Mouse (Mus musculus) lung, postnatal 0 days (tissue): Measurements from ENCODE around the gene Hoxa7. TPM values are rescaled to one million over a fixed set of nuclear protein-coding genes. Genes with fewer than 3 reads are reported as not detected.

Experiments
- ATAC-seq: fragments of 200-750 bp; cut with Nextera tagmentation; 2 replicates; pipeline ENCODE4 v1.8.0; 2017; ENCODE audit warnings: moderate library complexity
- DNase-seq: peaks from one replicate; pipeline ENCODE4 v3.0.0-alpha.2; 2016; ENCODE audit warnings: low spot score
- H3K27ac ChIP-seq: fragments of 300-500 bp; sonication (generic); 2 replicates; pipeline ENCODE4 v1.5.1; 2014; ENCODE audit warnings: antibody characterized with exemption, mild to moderate bottlenecking, low read length, mixed read lengths
- H3K27me3 ChIP-seq: fragments of 300-500 bp; sonication (generic); replicated peaks from 2 replicates; pipeline ENCODE4 v1.6.1; 2014; ENCODE audit warnings: low read length, mixed read lengths; ENCODE audit not compliant: insufficient read depth
- H3K36me3 ChIP-seq: fragments of 300-500 bp; sonication (generic); 2 replicates; pipeline ENCODE4 v1.6.1; 2014; ENCODE audit warnings: low read length, mixed read lengths; ENCODE audit not compliant: insufficient read depth
- H3K4me1 ChIP-seq: fragments of 300-500 bp; sonication (generic); 2 replicates; pipeline ENCODE4 v1.6.1; 2014; ENCODE audit warnings: antibody characterized with exemption, low read depth, low read length, mixed read lengths; ENCODE audit not compliant: insufficient read depth
- H3K4me2 ChIP-seq: fragments of 300-500 bp; sonication (generic); replicated peaks from 2 replicates; pipeline ENCODE4 v1.6.1; 2014; ENCODE audit warnings: low read depth, mild to moderate bottlenecking, low read length, moderate library complexity, mixed read lengths
- H3K4me3 ChIP-seq: fragments of 300-500 bp; sonication (generic); 2 replicates; pipeline ENCODE4 v1.5.1; 2014; ENCODE audit warnings: low read depth, low read length
- H3K9ac ChIP-seq: fragments of 300-500 bp; sonication (generic); replicated peaks from 2 replicates; pipeline ENCODE4 v1.6.1; 2014; ENCODE audit warnings: low read depth, mild to moderate bottlenecking
- H3K9me3 ChIP-seq: fragments of 300-500 bp; sonication (generic); 2 replicates; pipeline ENCODE4 v1.6.1; 2016; ENCODE audit warnings: low read length, mixed read lengths
- CTCF ChIP-seq: IDR thresholded peaks from 2 replicates; pipeline ENCODE4 v1.5.1; 2016; ENCODE audit warnings: antibody characterized with exemption, mild to moderate bottlenecking
- EP300 ChIP-seq: IDR thresholded peaks from 2 replicates; pipeline ENCODE4 v1.6.1; 2016; ENCODE audit warnings: antibody characterized with exemption, mild to moderate bottlenecking, control low read depth
- WGBS: fragments of 180-500 bp; shearing (Covaris S2); extraction: QIAGEN DNeasy Blood & Tissue Kit; methylation state at CpG from one replicate; pipeline ENCODE4 v1.1.7; 2014; 5-methylcytosine and 5-hydroxymethylcytosine counted together
- polyA plus RNA-seq: library from polyadenylated mRNA; unstranded; fragments of >200 nt; fragmentation: Nextera tagmentation; extraction: Ambion mirVana; gene quantifications from 2 replicates; pipeline ENCODE4 v1.2.1, GENCODE M21; 2015

Gene Hoxa7
- polyA plus RNA-seq, 1 experiment from 2014 or later, result 8.7 TPM

DNA sequence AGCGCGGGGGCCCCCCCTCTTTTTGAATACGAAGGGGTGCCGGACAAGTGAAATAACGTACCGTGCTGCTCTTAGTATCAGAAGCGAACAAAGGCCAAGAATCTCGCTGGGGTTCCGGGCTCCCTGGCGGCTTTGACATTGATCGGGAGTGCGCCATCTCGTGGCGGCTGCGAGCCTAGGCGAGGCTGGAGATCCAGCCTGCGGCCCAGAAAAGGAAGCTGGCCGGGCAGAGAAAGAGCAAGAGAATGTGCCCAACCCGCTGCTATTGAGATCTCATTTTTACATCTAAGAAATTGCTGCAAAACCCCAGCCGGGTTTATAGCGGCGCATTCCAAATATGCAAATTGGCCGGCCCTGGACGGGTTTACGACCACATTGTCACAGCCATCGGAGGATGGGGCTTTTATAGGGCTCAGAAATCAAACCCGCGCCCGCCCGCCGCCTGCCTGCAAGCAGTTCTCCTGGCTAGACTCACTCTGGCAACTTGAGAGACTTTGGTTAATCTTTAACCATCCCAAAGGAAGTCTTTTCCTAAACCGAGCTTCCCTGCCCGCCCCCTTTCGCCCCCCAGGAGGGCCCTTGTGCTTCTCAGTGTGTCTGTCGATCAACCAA is 18.8 kb upstream of the Hoxa7 start, which contains the start of gene Hoxa10:
Gene Hoxa10 (minus strand): TSS at position 466 of the 612 bp plus-strand sequence.
- Histone ChIP-seq H3K4me2 (0 out of 2 replicates have a peak within 1 kb of the TSS, but pooled peaks have one; percentile 17), H3K4me1 (no peaks in the 10 kb centered on the region; the same call in 1 of the 2 replicates), H3K4me3 (no peak within 1 kb of the TSS), H3K9me3 (no peaks in the 10 kb centered on the region), H3K27ac (no peak within 1 kb of the TSS), H3K27me3 (peaks cover 98% of the 10 kb centered on the region), H3K36me3 (no peaks in the 10 kb centered on the region), H3K9ac (no peak within 1 kb of the TSS)
- TF ChIP-seq CTCF, result peak; percentile 81
- TF ChIP-seq EP300, result no peak
- peak; percentile 79 for ATAC-seq
- 2% methylated on average over 35 of the region's 35 CpGs for WGBS
- DNase-seq, result peak; percentile 81

GRCm38 (mm10) chr6:52239625-52240388 is 18.2 kb upstream of the Hoxa7 start:
- 0 out of 2 replicates have a peak overlapping the region, but pooled peaks have one; percentile 17 for H3K4me2 ChIP-seq
- DNase-seq, result no peak

GRCm38 (mm10) chr6:52238976-52239375 is 17.3 kb upstream of the Hoxa7 start:
- H3K4me1 ChIP-seq, result no peaks in the 10 kb centered on the region; the same call in 1 of the 2 replicates
- H3K27me3 ChIP-seq, result peaks cover 98% of the 10 kb centered on the region
- no peak for DNase-seq

More at GRCm38 (mm10) chr6:52239625-52240388, 18.2 kb upstream of the Hoxa7 start:
- H3K9ac ChIP-seq, result no peak overlapping the region
- TF ChIP-seq CTCF (no peak), EP300 (no peak)
- peaks cover 98% of the 10 kb centered on the region for H3K27me3 ChIP-seq
- H3K4me1 ChIP-seq, result no peaks in the 10 kb centered on the region; the same call in 1 of the 2 replicates
- H3K9me3 ChIP-seq, result no peaks in the 10 kb centered on the region
- 3% methylated on average over 30 of the region's 30 CpGs for WGBS
- no peaks in the 10 kb centered on the region for H3K36me3 ChIP-seq
- no peak overlapping the region for H3K27ac ChIP-seq
- H3K4me3 ChIP-seq, result no peak overlapping the region
- ATAC-seq, result no peak

GRCm38 (mm10) chr6:52238155-52238545 is 16.5 kb upstream of the Hoxa7 start:
- DNase-seq (no peak), ATAC-seq (no peak)
- WGBS, result 3% methylated on average over 7 of the region's 7 CpGs
- Histone ChIP-seq H3K9me3 (no peaks in the 10 kb centered on the region), H3K4me3 (no peak overlapping the region), H3K4me2 (no peak overlapping the region), H3K4me1 (no peaks in the 10 kb centered on the region; the same call in 1 of the 2 replicates), H3K27me3 (peaks cover 98% of the 10 kb centered on the region), H3K27ac (no peak overlapping the region), H3K9ac (no peak overlapping the region), H3K36me3 (no peaks in the 10 kb centered on the region)
- TF ChIP-seq CTCF, result no peak
- TF ChIP-seq EP300, result no peak

More at GRCm38 (mm10) chr6:52238976-52239375, 17.3 kb upstream of the Hoxa7 start:
- Histone ChIP-seq H3K9ac (no peak overlapping the region), H3K36me3 (no peaks in the 10 kb centered on the region), H3K9me3 (no peaks in the 10 kb centered on the region), H3K4me2 (no peak overlapping the region), H3K27ac (no peak overlapping the region), H3K4me3 (no peak overlapping the region)
- 7% methylated on average over 7 of the region's 7 CpGs for WGBS
- ATAC-seq, result no peak
- TF ChIP-seq CTCF, result no peak

- ATAC-seq (no peak), DNase-seq (no peak)
- Histone ChIP-seq H3K9me3 (no peaks in the 10 kb centered on the region), H3K4me3 (no peak overlapping the region), H3K4me2 (no peak overlapping the region), H3K27me3 (peaks cover 98% of the 10 kb centered on the region), H3K36me3 (no peaks in the 10 kb centered on the region), H3K4me1 (no peaks in the 10 kb centered on the region; the same call in 1 of the 2 replicates), H3K9ac (no peak overlapping the region), H3K27ac (no peak overlapping the region)
- TF ChIP-seq CTCF (no peak), EP300 (no peak)
- WGBS, result 13% methylated on average over 10 of the region's 10 CpGs
Measured at GRCm38 (mm10) chr6:52237346-52238154, 15.9 kb upstream of the Hoxa7 start.

DNA sequence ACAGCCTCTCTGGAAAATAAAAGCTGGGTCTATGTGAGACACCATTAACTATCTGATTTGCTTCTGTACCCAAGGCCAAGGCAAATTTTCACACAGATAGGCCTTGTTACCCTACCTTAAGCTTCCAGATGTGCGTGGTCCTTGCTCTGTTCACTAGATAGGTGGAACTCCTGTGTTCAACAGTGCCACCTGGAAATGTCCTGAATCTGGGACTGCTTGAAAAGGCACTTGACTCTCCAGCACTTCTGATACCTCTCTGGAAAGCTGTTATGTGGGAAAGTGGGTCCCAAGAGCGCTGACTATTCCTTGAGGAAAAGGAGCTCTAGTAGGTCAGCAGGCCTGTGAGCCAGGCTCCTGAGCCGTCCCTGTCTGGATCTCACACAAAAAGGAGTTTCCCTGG is 15.2 kb upstream of the Hoxa7 start:
- TF ChIP-seq EP300 (no peak), CTCF (no peak)
- ATAC-seq (no peak), DNase-seq (no peak)
- Histone ChIP-seq H3K4me2 (no peak overlapping the region), H3K36me3 (no peaks in the 10 kb centered on the region), H3K27me3 (peaks cover 98% of the 10 kb centered on the region), H3K9me3 (no peaks in the 10 kb centered on the region), H3K4me1 (no peaks in the 10 kb centered on the region; the same call in 1 of the 2 replicates), H3K4me3 (no peak overlapping the region), H3K9ac (no peak overlapping the region), H3K27ac (no peak overlapping the region)
- 13% methylated on average over 3 of the region's 3 CpGs for WGBS
